Mouse (Mus musculus) adrenal gland, adult (tissue): ENCODE results near the gene Trim27.

ENCODE experiments used
- DNase-seq, 2 experiments: peaks; one replicate each; pipeline ENCODE4 v3.0.0; 2022 to 2023; ENCODE audit warnings: low spot score in 1 of 2; ENCODE audit not compliant: inconsistent age in 2 of 2

The Trim27 gene

DNA sequence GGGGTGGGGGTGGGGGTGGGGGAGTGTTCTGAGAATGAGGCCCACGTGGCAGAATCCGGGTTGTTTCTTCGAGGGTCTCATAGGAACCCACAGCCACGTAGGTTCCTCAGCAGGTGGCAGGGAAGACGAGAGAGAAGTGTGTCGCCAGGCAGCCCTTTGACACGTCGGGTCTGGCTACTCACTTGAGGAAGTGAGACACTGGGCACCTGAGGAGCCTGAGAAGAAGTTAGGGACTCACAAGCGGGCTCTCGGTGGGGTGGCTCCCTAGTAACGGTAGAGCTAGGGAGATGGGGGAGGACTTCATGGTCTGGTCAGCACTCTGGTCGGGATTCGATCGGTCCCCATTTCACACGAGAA, at the start of gene Trim27:
Gene Trim27 (plus strand): TSS at position 79 of the 357 bp plus-strand sequence.
- DNase-seq: no peak

DNA sequence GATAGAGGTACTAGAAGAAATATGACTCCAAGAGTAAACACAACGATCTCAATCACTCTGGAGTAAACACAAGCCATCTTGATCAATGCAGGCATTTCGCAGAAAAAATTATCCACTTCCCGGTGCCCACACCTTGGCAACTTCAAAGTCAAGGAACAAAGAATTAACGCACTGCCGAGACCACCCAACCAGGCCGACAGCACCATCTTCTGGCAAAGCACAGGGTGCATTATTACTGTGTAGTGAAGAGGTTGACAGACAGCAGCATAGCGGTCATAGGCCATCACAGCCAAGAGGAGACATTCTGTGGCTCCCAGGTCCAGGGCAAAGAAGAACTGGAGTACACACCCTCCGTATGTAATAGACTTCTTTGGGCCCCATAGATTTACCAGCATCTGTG, 36.8 kb upstream of the Trim27 start:
- DNase-seq: peak in 1 of 2 experiments; percentile 57

DNA sequence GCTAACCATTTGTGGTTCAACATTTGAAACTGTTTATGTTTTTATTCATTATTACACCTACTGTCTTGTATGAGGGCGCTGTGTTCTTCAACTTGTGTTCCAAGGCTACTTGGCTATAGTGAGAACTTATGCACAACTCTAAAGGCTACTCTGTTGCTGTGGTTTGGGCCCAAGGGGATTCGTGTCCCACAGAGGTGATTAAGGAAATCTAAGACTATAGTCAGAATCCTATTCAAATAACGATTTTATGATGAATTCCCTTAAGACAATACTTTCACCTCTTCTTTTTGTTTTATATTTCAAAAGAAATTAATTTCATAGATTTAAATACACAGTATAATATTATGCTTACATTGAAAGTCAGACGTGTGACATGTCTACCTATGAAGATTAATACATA, 33.5 kb upstream of the Trim27 start, which contains the start of gene Olfr1368:
Gene Olfr1368 (minus strand): TSS at position 101 of the 400 bp plus-strand sequence.
- DNase-seq: no peak

DNA sequence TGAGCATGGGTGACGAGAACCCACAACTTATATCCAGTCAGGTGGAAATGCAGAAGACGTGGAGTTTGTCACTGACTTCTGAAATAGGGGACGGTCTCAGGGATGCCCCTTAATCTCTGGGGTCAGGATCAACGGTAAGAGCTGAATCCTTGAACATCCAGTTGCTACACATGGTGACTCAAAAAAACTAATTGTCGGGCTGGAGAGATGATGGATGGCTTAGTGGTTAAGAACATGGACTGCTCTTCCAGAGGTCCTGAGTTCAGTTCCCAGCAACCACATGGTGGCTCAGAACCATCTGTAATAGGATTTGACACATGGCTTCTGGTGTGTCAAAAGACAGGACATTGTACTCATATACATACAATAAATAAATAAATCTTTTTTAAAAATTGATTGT, 23.4 kb upstream of the Trim27 start:
- DNase-seq: no peak

DNA sequence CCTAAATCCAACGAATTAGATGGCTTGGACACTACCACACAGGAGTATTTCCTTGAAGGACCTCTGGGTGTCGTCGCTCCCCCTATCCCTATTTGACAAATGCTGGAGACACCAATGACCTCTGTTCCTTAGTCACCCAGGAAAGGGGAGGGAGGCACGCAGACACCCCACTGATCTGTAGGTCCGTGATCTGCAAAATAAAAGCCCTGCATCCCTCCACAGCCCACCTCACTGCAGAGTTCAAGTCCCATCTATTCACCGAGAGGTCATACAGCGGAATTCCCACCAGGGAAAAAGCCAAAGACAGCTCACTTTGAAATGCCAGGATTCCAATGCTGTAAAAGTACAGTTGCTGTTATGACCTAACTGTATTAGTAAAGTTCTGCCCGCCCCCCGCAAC, 21.2 kb upstream of the Trim27 start:
- peak; percentile 7 to 46 for DNase-seq

DNA sequence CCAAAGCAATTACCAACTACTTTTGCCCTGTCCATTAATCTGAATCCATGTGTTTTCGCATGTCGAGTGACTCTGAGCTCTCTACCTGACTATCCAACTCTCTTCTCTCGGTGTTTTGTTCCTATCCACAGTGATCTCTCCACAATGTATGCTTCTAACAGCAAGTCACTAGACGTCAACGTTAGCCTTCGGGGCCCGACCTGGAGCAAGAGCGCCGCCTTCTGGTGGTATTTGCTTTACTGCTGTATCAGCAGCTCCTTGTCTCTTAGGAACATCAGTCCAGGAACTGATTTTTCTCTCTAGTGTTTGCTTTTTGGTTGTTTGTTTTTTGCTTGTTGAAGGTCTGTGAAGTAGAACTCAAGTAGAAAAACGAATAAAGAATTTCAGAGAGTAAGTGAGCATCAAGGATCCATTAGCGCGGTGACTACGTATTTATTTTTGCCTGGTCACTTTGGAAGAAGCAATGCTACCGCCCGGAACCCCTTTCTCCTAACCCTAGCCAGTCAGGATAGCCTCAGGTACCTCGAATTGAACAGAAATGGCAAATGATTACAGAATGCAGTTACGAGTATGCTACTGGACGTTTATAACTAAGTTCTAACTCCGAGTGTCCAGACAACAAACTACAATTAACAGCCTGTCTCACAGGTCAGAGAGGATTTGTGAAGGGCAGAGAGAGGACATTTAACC, 20.3 kb upstream of the Trim27 start:
- DNase-seq: peak; percentile 85 to 96

DNA sequence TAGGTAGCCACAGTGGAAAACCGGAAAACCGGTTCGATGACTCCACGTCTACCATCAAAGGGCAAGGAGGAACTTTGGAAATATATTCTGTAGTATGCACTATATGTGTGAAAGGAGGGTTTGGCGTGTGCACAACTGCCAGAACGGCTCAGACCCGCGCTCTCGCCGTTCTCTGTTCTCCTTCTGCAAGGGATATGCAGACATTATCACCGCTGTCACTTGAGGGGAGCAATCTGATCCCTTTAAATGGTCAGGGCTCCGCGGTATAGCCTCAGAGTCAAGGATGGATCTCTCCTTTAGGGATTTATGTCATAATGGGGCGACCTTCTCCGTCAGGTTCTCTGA, 19.8 kb upstream of the Trim27 start:
- DNase-seq: peak in 1 of 2 experiments; percentile 69

DNA sequence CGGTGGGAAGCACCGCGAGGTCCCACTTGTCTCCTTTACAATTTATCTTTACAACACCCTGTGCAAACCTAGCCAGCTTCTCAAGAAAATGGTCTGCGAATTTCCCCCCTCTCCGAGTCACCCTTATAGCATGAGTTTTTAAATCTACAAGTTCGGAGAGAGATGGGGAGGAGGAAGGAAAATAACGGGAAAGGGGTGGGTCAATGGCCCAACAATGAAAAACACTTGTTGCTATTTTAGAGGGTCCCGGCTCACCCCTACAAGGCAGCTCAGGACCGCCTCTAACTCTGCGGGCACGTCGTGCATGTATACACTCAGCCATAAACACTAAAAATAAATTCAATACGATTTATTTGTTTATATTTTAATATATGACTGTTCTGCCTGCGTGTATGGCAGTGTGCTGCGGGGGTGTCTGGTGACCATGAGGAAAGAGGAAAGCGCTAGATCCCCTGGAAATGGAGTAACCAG, 19.2 kb upstream of the Trim27 start:
- no peak for DNase-seq

DNA sequence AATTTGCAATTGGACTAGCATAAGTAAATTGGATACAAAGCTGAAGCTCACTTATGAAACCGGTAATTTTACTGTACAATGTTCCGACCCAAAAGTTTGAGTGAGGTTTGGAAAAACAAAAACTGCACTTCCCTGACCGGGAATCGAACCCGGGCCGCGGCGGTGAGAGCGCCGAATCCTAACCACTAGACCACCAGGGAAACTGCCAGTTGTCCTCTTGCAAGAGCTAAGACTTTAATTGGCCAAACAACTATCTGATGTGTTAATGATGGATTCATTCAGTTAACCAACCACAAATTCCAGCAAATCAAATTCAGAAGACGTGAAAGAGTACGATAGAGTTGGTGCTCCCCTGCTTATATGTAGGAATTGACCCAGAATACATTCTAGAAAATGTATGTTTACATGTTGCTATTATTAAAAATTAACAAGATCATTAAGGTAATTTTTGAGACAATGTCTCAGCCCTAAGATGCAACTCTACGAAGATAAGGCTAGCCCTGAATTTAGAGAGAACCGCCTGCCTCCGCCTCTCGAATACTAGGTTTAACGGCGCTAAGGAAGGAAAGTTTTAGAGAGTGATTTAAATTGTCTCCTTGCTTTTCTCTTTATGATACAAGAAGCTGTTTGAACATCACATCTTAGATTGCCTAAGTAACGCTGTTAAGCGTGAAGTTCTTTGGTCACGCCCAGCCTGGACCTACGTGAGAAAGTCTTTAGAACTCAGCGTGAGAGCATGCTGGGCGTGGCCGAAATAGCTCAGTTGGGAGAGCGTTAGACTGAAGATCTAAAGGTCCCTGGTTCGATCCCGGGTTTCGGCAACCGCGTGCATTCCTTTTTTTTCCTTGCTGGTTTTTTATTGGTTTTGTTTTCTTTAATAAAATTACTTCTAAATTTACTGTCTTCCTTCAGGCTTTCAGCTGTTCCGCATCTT, 18.3 kb upstream of the Trim27 start:
- peak; percentile 90 to 99 for DNase-seq

DNA sequence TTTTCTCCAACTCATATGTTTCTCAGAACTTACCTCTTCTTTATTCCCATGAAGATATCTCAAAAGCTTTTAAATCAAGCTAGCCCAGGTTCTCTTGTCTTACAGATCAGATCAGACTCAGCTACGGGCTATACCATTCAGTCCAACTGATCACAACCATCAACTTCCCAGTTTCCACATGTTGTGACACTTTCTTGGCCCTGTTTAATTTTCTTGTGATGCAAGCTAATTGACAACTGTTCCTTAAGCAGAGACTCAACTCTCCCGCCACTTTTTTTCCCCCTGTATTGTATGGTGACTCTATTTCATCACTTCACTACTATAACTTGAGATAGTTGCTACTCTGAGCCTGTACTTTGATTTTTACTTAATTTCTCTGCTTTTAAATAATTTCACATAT, 17.7 kb upstream of the Trim27 start:
- no peak for DNase-seq

DNA sequence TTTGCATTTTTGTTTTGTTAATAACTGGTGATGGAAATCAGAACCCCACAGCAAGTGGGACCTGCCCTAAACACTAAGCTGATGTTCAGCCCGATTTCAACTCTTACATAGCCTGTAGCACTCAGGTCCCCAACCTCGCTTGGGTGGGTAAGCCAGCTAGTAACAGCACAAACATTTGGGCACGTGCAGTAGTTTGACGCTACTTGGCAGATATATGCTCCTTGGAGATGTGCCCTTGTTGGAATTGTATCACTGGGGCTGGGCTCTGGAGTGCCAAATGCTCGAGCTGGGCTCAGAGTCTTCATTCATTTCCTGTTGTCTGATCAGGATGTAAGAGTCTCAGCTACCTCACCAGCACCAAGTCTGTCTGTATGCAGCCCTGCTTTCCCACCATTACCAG, 16.7 kb upstream of the Trim27 start:
- no peak for DNase-seq

DNA sequence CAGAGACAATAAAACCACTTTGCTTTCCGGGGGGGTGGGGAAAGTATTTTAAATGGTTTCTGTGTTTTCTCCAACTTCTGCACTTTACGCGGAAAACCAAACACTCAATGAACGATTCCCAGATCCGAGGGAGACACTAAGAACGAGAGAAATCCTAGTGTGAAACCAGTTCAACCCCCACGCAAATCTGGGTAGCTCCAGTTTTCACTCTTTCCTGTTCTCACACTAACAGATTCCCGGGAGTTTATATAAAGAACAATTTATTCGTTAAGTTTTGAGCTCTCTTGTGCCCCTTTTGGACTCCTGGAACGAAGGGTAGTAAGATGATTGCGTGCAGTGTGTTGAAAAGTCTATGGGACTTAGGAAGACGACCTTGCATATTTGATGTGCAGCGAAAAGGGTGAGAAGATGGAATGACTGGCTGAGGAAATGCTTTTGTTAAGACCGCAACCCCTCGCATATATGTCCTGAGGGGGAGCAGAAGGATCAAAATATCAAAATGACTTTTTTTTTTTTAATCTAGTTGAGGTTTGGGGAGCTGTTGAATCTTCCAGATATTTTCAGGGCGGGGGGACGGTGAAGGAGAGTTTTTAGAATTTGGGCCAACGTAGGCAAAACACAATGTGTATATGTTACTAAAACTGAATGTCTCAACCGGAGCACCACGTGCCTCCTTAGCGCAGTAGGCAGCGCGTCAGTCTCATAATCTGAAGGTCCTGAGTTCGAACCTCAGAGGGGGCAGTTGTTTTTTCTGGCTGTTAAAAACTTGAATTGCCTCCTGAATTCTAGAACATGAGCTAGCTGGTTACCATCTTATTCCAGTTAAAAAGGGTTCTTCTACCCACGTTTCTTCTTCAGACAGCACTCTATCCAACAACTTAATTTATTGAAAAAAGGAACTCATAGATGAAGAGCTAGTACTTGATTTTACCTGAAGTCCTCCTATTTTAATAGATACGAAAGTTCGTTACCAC, 12.0 kb upstream of the Trim27 start:
- DNase-seq: peak; percentile 81 to 95

DNA sequence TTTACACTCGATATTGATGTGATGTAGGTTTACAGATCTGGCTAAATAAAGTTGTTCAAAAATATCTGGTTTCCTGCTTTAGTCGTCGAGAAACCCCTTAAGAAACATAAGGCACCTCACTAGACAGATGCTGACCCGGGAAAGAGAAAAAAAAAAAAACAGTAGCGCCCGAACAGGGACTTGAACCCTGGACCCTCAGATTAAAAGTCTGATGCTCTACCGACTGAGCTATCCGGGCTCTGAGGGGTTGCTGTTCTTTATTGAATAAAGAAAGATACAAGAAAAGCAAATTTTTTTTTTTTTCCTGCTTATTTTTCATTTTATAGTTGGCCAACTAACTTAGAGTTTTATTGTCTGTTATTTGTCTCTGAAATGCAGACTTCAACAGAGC, 11.3 kb upstream of the Trim27 start:
- peak in 1 of 2 experiments; percentile 88 for DNase-seq

DNA sequence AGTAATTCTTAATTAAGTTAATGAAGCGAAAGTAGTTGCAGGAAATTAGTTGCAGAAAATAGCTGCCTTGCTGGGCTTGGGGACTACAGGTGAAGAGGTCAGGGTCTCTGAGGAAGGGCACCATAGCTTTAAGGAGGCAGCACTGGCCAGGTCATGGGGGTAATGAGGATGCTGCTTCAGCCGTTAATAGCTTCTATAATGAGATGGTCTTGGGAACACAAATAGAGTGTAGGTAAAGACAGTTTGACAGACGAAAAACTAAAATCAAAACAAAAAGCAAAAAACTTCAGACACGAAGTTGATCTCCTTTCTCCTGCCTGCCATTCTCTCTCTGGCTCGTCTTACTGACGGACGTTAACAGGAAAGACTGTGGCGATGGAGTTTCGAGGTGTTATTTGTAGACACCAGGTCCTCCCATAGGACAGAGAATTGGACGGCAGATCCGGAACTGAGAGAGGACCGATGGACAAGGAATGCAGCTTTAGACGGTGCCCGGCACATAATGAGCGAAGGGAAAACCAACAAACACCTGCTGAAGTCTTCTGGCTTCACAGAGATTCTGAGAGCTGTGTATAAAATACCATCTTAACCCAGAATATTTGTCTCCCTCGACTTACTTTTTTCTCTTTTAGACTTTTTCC, 10.8 kb upstream of the Trim27 start:
- peak; percentile 40 to 84 for DNase-seq

DNA sequence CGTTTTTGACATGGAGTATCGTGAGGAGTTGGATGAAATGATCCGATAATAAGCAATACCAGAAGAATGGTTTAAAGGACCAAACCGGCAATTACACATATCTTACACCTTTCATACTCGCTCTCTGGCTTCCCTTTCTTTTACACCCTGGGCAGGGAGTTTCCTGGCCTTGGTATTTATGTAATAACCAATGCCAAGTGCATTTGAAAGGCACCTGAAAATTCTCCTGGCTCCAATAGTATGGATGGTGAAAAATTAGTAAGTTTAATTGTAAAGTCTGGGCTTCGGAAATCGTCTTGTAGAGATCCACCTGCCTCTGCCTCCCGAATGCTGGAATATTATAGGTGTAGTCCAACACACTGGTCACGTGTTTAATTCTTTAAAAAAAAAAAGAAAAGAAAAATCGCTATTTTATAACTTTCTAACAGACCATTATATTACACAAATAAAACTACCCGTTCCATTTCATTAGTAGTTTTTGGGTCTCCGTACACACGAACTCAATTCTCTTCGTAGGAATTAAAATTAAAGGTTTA, 10.1 kb upstream of the Trim27 start:
- peak in 1 of 2 experiments; percentile 72 for DNase-seq

DNA sequence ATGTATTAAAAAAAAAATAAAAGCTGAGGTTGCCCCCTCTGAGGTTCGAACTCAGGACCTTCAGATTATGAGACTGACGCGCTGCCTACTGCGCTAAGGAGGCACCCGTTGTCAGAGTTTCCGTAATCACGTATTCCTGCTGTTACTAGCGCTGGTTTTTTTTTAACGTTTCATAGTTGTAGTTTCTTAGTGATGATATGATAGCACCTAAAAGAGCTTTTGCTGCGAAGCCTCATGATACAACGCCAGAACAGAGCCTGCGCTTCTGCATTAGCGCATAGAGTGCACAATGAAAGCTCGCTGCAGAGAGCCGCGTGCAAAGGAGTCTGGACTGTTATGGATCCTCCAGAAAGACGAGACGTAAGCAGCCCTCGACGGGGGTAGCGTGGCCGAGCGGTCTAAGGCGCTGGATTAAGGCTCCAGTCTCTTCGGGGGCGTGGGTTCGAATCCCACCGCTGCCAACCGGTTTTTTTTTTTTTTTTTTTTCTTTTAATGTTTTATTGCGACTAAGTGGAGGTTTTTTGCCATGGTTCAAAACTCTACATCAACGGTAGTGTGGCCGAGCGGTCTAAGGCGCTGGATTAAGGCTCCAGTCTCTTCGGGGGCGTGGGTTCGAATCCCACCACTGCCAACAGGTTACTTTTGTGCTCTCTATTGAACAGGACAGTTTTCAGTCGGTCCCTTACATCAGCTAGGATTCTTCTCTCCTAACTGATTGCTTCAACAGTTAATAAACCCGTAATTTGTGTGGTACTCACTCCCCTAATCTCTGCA, 9.4 kb upstream of the Trim27 start:
- peak; percentile 81 to 94 for DNase-seq

DNA sequence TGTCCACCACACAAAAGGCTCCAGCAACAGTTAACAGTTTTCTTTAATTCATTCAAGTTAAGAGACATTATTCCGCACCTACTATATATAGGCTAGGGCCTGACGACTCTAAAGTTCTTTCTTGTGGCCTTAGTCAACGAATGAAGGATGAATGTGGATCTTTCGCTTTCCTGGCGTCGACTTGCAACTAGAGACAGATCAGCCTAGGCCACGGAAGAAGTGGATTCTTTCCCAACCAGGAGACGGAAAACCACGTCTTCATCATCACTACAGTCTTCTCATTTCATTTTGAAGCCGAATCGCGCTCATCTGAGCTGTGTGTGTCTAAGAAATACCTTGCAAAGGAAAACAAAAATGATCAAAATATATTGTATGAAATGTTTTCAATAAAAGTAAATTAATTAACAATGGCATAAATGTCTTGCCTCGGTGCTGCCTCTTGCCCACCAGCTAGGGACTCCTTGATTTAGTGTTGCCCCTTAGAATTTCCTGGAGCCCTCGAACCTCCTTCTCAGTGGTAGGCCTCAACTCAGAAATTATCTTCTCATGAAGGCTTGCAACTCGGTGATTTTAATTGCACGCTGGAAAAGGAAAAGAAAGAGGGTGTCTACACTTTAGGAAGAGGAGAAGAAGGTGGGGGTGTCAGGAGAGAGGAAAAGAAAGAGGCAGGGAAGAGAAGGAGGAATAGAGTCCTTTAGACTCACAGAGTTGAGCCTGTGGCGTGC, 8.7 kb upstream of the Trim27 start:
- DNase-seq: peak in 1 of 2 experiments; percentile 29

DNA sequence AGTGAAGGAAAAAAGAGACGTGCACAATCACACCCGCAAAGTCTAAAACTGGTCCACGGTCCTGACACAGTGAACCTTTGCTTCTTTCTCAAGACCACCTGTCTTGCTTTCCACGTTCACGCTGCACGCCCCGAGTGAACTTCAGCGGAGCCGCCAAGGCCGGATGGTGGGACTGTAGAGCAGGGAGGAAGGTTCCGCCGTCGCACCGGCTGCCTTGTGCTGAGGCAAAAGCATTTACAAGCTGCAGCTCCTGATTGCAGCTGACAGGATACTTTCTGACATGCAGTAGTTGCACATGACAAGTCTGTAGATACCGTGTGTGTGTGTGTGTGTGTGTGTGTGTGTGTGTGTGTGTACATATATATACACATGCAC, 8.1 kb upstream of the Trim27 start:
- DNase-seq: peak in 1 of 2 experiments; percentile 51
